Mouse (Mus musculus): ENCODE results near the gene Lpgat1. TPM values are rescaled to one million over a fixed set of nuclear protein-coding genes. Genes with fewer than 3 reads are reported as not detected.

The Lpgat1 gene
- polyA plus RNA-seq, 1 experiment from 2014 or later: 23.6 TPM

GRCm38 (mm10) chr1:191736425-191736824 is 18.8 kb downstream of the Lpgat1 start:
- no peak overlapping the region for H3K9ac ChIP-seq
- H3K27ac ChIP-seq (replicated peaks): no peak overlapping the region
- peaks cover 13% of the 10 kb centered on the region for H3K36me3 ChIP-seq
- no peak overlapping the region for H3K4me2 ChIP-seq (replicated peaks)
- no peaks in the 10 kb centered on the region for H3K9me3 ChIP-seq (replicated peaks)
- no peak for ATAC-seq (ENCODE audit: insufficient number of reproducible peaks, low FRiP score, low TSS enrichment, low read depth)
- H3K4me1 ChIP-seq: 0 out of 2 replicates have a peak, but pooled peaks cover 4% of the 10 kb centered on the region
- no peak overlapping the region for H3K4me3 ChIP-seq (replicated peaks)
- H3K27me3 ChIP-seq: no peaks in the 10 kb centered on the region

- H3K9me3 ChIP-seq (replicated peaks): no peaks in the 10 kb centered on the region
- ATAC-seq (ENCODE audit: insufficient number of reproducible peaks, low FRiP score, low TSS enrichment, low read depth): no peak
- 68% methylated on average over 6 of the region's 6 CpGs for WGBS
Measured at GRCm38 (mm10) chr1:191737871-191738270, 20.2 kb downstream of the Lpgat1 start.

GRCm38 (mm10) chr1:191738726-191739125 is 21.1 kb downstream of the Lpgat1 start:
- H3K27ac ChIP-seq (replicated peaks): no peak overlapping the region
- no peak overlapping the region for H3K4me3 ChIP-seq (replicated peaks)
- H3K9ac ChIP-seq: no peak overlapping the region
- ATAC-seq (ENCODE audit: insufficient number of reproducible peaks, low FRiP score, low TSS enrichment, low read depth): no peak
- peaks cover 2% of the 10 kb centered on the region; the same call in 1 of the 2 replicates for H3K36me3 ChIP-seq
- 86% methylated on average over 2 of the region's 2 CpGs for WGBS
- no peak overlapping the region for H3K4me2 ChIP-seq (replicated peaks)
- H3K9me3 ChIP-seq (replicated peaks): no peaks in the 10 kb centered on the region
- H3K4me1 ChIP-seq: 0 out of 2 replicates have a peak, but pooled peaks cover 4% of the 10 kb centered on the region
- no peaks in the 10 kb centered on the region for H3K27me3 ChIP-seq

More at GRCm38 (mm10) chr1:191737871-191738270, 20.2 kb downstream of the Lpgat1 start:
- no peak overlapping the region for H3K4me3 ChIP-seq (replicated peaks)
- H3K27ac ChIP-seq (replicated peaks): no peak overlapping the region
- no peaks in the 10 kb centered on the region for H3K27me3 ChIP-seq
- H3K4me2 ChIP-seq (replicated peaks): no peak overlapping the region
- H3K36me3 ChIP-seq: peaks cover 10% of the 10 kb centered on the region
- H3K4me1 ChIP-seq: 0 out of 2 replicates have a peak, but pooled peaks cover 4% of the 10 kb centered on the region
- H3K9ac ChIP-seq: no peak overlapping the region

GRCm38 (mm10) chr1:191740587-191741361 is 23.1 kb downstream of the Lpgat1 start:
- Histone ChIP-seq H3K4me1 (0 out of 2 replicates have a peak, but pooled peaks cover 4% of the 10 kb centered on the region), H3K4me3 (replicated peaks) (no peak overlapping the region), H3K36me3 (no peaks in the 10 kb centered on the region), H3K9ac (no peak overlapping the region), H3K27me3 (no peaks in the 10 kb centered on the region), H3K4me2 (replicated peaks) (no peak overlapping the region), H3K27ac (replicated peaks) (no peak overlapping the region), H3K9me3 (replicated peaks) (no peaks in the 10 kb centered on the region)
- 88% methylated on average over 6 of the region's 6 CpGs for WGBS
- ATAC-seq (ENCODE audit: insufficient number of reproducible peaks, low FRiP score, low TSS enrichment, low read depth): no peak

- Histone ChIP-seq H3K4me3 (replicated peaks) (no peak overlapping the region), H3K27me3 (no peaks in the 10 kb centered on the region), H3K4me1 (0 out of 2 replicates have a peak, but pooled peaks cover 4% of the 10 kb centered on the region), H3K36me3 (0 out of 2 replicates have a peak, but pooled peaks cover 3% of the 10 kb centered on the region), H3K27ac (replicated peaks) (no peak overlapping the region), H3K9me3 (replicated peaks) (no peaks in the 10 kb centered on the region), H3K9ac (no peak overlapping the region), H3K4me2 (replicated peaks) (no peak overlapping the region)
- 86% methylated on average over 4 of the region's 4 CpGs for WGBS
- ATAC-seq (ENCODE audit: insufficient number of reproducible peaks, low FRiP score, low TSS enrichment, low read depth): no peak
Measured at GRCm38 (mm10) chr1:191741635-191742034, 24.0 kb downstream of the Lpgat1 start.

- Histone ChIP-seq H3K27me3 (no peaks in the 10 kb centered on the region), H3K9me3 (replicated peaks) (no peaks in the 10 kb centered on the region), H3K4me3 (replicated peaks) (no peak overlapping the region), H3K4me1 (no peaks in the 10 kb centered on the region), H3K4me2 (replicated peaks) (no peak overlapping the region), H3K36me3 (0 out of 2 replicates have a peak, but pooled peaks cover 10% of the 10 kb centered on the region), H3K27ac (replicated peaks) (no peak overlapping the region), H3K9ac (no peak overlapping the region)
- no peak for ATAC-seq (ENCODE audit: insufficient number of reproducible peaks, low FRiP score, low TSS enrichment, low read depth)
- 71% methylated on average over 1 of the region's 1 CpGs for WGBS
Measured at GRCm38 (mm10) chr1:191748431-191748830, 30.8 kb downstream of the Lpgat1 start.

- Histone ChIP-seq H3K9ac (no peak overlapping the region), H3K27ac (replicated peaks) (no peak overlapping the region), H3K27me3 (no peaks in the 10 kb centered on the region), H3K9me3 (replicated peaks) (no peaks in the 10 kb centered on the region), H3K4me3 (replicated peaks) (no peak overlapping the region), H3K4me1 (no peaks in the 10 kb centered on the region), H3K36me3 (peaks cover 49% of the 10 kb centered on the region), H3K4me2 (replicated peaks) (no peak overlapping the region)
- WGBS: 90% methylated on average over 3 of the region's 3 CpGs
- no peak for ATAC-seq (ENCODE audit: insufficient number of reproducible peaks, low FRiP score, low TSS enrichment, low read depth)
Measured at GRCm38 (mm10) chr1:191756520-191757199, 39.0 kb downstream of the Lpgat1 start.

GRCm38 (mm10) chr1:191774106-191774505 is 56.5 kb downstream of the Lpgat1 start:
- ATAC-seq (ENCODE audit: insufficient number of reproducible peaks, low FRiP score, low TSS enrichment, low read depth): no peak
- no peak overlapping the region for H3K27ac ChIP-seq (replicated peaks)
- H3K4me2 ChIP-seq (replicated peaks): no peak overlapping the region
- peaks cover 38% of the 10 kb centered on the region for H3K36me3 ChIP-seq
- no peaks in the 10 kb centered on the region for H3K27me3 ChIP-seq
- 70% methylated on average over 5 of the region's 5 CpGs for WGBS
- no peaks in the 10 kb centered on the region for H3K9me3 ChIP-seq (replicated peaks)
- H3K9ac ChIP-seq: no peak overlapping the region
- H3K4me1 ChIP-seq: 0 out of 2 replicates have a peak, but pooled peaks cover 8% of the 10 kb centered on the region
- no peak overlapping the region for H3K4me3 ChIP-seq (replicated peaks)

GRCm38 (mm10) chr1:191775116-191775515 is 57.5 kb downstream of the Lpgat1 start:
- no peak overlapping the region for H3K27ac ChIP-seq (replicated peaks)
- no peaks in the 10 kb centered on the region for H3K27me3 ChIP-seq
- no peak overlapping the region for H3K4me2 ChIP-seq (replicated peaks)
- no peak overlapping the region for H3K4me3 ChIP-seq (replicated peaks)
- H3K4me1 ChIP-seq: 0 out of 2 replicates have a peak, but pooled peaks cover 8% of the 10 kb centered on the region
- peaks cover 45% of the 10 kb centered on the region for H3K36me3 ChIP-seq
- ATAC-seq (ENCODE audit: insufficient number of reproducible peaks, low FRiP score, low TSS enrichment, low read depth): no peak
- WGBS: 88% methylated on average over 8 of the region's 8 CpGs
- no peaks in the 10 kb centered on the region for H3K9me3 ChIP-seq (replicated peaks)
- H3K9ac ChIP-seq: no peak overlapping the region

- Histone ChIP-seq H3K9me3 (replicated peaks) (no peaks in the 10 kb centered on the region), H3K27ac (replicated peaks) (no peak overlapping the region), H3K9ac (no peak overlapping the region), H3K4me3 (replicated peaks) (no peak overlapping the region), H3K27me3 (no peaks in the 10 kb centered on the region), H3K4me1 (0 out of 2 replicates have a peak, but pooled peaks cover 8% of the 10 kb centered on the region), H3K4me2 (replicated peaks) (no peak overlapping the region), H3K36me3 (peaks cover 50% of the 10 kb centered on the region)
- WGBS: 71% methylated on average over 8 of the region's 8 CpGs
- no peak for ATAC-seq (ENCODE audit: insufficient number of reproducible peaks, low FRiP score, low TSS enrichment, low read depth)
Measured at GRCm38 (mm10) chr1:191777521-191777920, 59.9 kb downstream of the Lpgat1 start.

- H3K27me3 ChIP-seq: no peaks in the 10 kb centered on the region
- H3K9me3 ChIP-seq (replicated peaks): no peaks in the 10 kb centered on the region
- no peak overlapping the region; the same call in 1 of the 2 replicates for H3K27ac ChIP-seq (replicated peaks)
- H3K4me2 ChIP-seq (replicated peaks): no peak overlapping the region
- 95% methylated on average over 1 of the region's 1 CpGs for WGBS
- H3K4me1 ChIP-seq: no peaks in the 10 kb centered on the region; the same call in 1 of the 2 replicates
- ATAC-seq (ENCODE audit: insufficient number of reproducible peaks, low FRiP score, low TSS enrichment, low read depth): no peak
- no peak overlapping the region for H3K4me3 ChIP-seq (replicated peaks)
- H3K36me3 ChIP-seq: peaks cover 36% of the 10 kb centered on the region
- H3K9ac ChIP-seq: no peak overlapping the region
Measured at GRCm38 (mm10) chr1:191780470-191780869, 62.8 kb downstream of the Lpgat1 start.
